10 mouse cellular contexts compared by ENCODE assay signal in genomic region chr3:81483363-81483762, GRCm38 (mm10).
A peak's percentile ranks its signal among the peaks of the same experiment; 100 is the strongest.
DNase-seq lines count a peak whose midpoint lies in the region; ATAC-seq and TF ChIP-seq lines count a peak whose summit lies in the region.
"Had no signal": no experiment of that assay in that cellular context is flagged by ENCODE, and none has a peak within 500 bp of the region (broad histone marks: within the 10 kb centered on the region; RNA-seq: fewer than 3 reads in every experiment).

No protein-coding gene starts in this region.

- no peak for TF ChIP-seq EP300 in lung, postnatal 0 days (IDR thresholded peaks at IDR 0.05)

- no peak overlapping the region for H3K4me2 ChIP-seq in forebrain, postnatal 0 days (ENCODE audit: low read depth)
- no peak overlapping the region for H3K4me2 ChIP-seq in lung, postnatal 0 days (replicated peaks; ENCODE audit: low read depth, low read length)

- no peak for DNase-seq in forebrain, postnatal 0 days
- no peak for DNase-seq in forebrain, embryonic 10.5 days (ENCODE audit: extremely low spot score, low spot score)
- no peak for DNase-seq in lung, postnatal 0 days (ENCODE audit: low spot score)
- no peak for DNase-seq in lung, adult 18-20 months
- DNase-seq in adrenal gland, postnatal 10 days: peak; percentile 23
- peak; percentile 16 to 37 for DNase-seq in kidney, postnatal 4 days
- no peak for DNase-seq in layer of hippocampus, adult 9-11 months
- DNase-seq in urinary bladder, postnatal 4 days (ENCODE audit: low spot score in 2 of 2): no peak
- DNase-seq: cerebellum, adult 11-12 months; layer of hippocampus, postnatal 36 days had no signal

- no peak overlapping the region for H3K4me3 ChIP-seq in forebrain, postnatal 0 days (ENCODE audit: low read depth, low read length)
- H3K4me3 ChIP-seq in forebrain, embryonic 10.5 days: no peak overlapping the region
- H3K4me3 ChIP-seq in lung, postnatal 0 days (ENCODE audit: low read depth, low read length): no peak overlapping the region

- no peaks in the 10 kb centered on the region for H3K9me3 ChIP-seq in forebrain, postnatal 0 days (ENCODE audit: low read length)
- no peaks in the 10 kb centered on the region for H3K9me3 ChIP-seq in forebrain, embryonic 10.5 days
- no peaks in the 10 kb centered on the region for H3K9me3 ChIP-seq in lung, postnatal 0 days (ENCODE audit: low read length)

- no peaks in the 10 kb centered on the region for H3K27me3 ChIP-seq in forebrain, postnatal 0 days (ENCODE audit: insufficient read depth, low read length)
- H3K27me3 ChIP-seq in forebrain, embryonic 10.5 days (ENCODE audit: poor library complexity, severe bottlenecking): no peaks in the 10 kb centered on the region
- no peaks in the 10 kb centered on the region for H3K27me3 ChIP-seq in lung, postnatal 0 days (replicated peaks; ENCODE audit: insufficient read depth, low read length)

- TF ChIP-seq CTCF in forebrain, postnatal 0 days (IDR thresholded peaks at IDR 0.05; ENCODE audit: low read depth): peak; percentile 41; the same call in 1 of the 2 replicates
- peak; percentile 53 for TF ChIP-seq CTCF in lung, postnatal 0 days (IDR thresholded peaks at IDR 0.05)

- no peaks in the 10 kb centered on the region for H3K36me3 ChIP-seq in forebrain, postnatal 0 days (ENCODE audit: insufficient read depth)
- no peaks in the 10 kb centered on the region for H3K36me3 ChIP-seq in forebrain, embryonic 10.5 days (replicated peaks)
- no peaks in the 10 kb centered on the region for H3K36me3 ChIP-seq in lung, postnatal 0 days (ENCODE audit: insufficient read depth, low read length)

- ATAC-seq in forebrain, postnatal 0 days: no peak
- no peak for ATAC-seq in lung, postnatal 0 days

- no peak overlapping the region for H3K9ac ChIP-seq in forebrain, postnatal 0 days
- no peak overlapping the region for H3K9ac ChIP-seq in lung, postnatal 0 days (replicated peaks; ENCODE audit: low read depth)

- WGBS in forebrain, postnatal 0 days: 67% methylated on average over 2 of the region's 2 CpGs
- WGBS in forebrain, embryonic 10.5 days: 72% methylated on average over 2 of the region's 2 CpGs
- 43% methylated on average over 2 of the region's 2 CpGs for WGBS in lung, postnatal 0 days

- H3K27ac ChIP-seq in forebrain, postnatal 0 days (ENCODE audit: low read depth, low read length): no peak overlapping the region
- H3K27ac ChIP-seq in forebrain, embryonic 10.5 days: no peak overlapping the region
- H3K27ac ChIP-seq in lung, postnatal 0 days (ENCODE audit: low read length): no peak overlapping the region

- no peaks in the 10 kb centered on the region for H3K4me1 ChIP-seq in forebrain, postnatal 0 days (ENCODE audit: insufficient read depth)
- peaks cover 14% of the 10 kb centered on the region for H3K4me1 ChIP-seq in forebrain, embryonic 10.5 days
- H3K4me1 ChIP-seq in lung, postnatal 0 days (ENCODE audit: insufficient read depth, low read depth, low read length): no peaks in the 10 kb centered on the region

Comparison
In these comparisons a context has a peak if more than half of its experiments do, and no peak if none do; other contexts are left out.
1. DNase-seq: peak in adrenal gland, postnatal 10 days (single experiment) and kidney, postnatal 4 days (2 of 2); none in forebrain, postnatal 0 days (single experiment), forebrain, embryonic 10.5 days (single experiment), lung, postnatal 0 days (single experiment), lung, adult 18-20 months (0 of 2), layer of hippocampus, adult 9-11 months (single experiment) and urinary bladder, postnatal 4 days (0 of 2).